Mouse (Mus musculus) right cerebral cortex, postnatal 10 days (tissue): Measurements from ENCODE around the gene Rab1b.
A peak's percentile ranks its signal among the peaks of the same experiment; 100 is the strongest.

Source experiments
- DNase-seq, 2 experiments: peaks; one replicate each; pipeline ENCODE4 v3.0.0; 2021; ENCODE audit warnings: low spot score in 2 of 2

The Rab1b gene

GRCm38 (mm10) chr19:5051031-5051430 lies 55.8 kb downstream of the Rab1b start:
- DNase-seq, result peak in 1 of 2 experiments; percentile 47

DNA sequence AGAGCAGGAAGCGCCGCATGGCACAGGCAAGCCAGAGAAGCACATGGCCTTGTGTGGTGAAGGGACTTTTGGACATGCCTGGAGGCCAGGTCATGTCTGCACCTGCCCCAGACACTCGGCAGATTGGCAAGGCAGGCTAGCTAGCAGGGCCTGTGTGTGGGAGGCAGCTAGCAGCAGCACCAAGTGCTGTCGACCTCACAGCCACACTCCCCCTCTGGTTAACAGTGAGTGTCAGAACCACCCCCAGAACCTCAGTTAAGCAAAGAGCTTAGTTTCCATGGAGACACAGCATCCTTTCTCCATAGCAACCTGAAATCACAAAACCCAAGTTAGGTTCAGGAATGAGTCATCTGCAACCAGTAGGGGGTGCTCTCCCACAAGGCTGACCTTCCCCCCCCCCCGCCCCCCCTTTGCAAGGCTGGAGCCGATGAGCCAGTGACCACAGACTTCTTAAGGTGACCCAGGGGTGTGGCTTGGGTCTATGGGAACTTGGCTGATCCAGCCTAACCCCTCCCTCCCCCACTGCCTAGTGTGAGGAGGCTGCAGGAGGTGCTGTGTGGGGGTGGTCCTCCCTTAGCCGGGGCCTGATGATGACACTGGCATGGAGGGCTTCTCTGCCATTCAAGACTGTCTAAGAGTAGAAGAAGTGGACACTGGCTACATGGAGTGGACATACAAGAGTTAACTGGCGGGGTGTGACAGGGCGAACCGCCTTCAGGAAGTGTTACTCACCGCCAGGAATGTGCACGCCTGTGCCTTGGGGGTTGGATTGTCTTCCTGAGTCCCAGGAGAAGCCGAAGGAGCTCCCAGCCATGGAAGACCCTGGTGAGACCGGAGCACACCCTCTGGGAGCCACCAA lies 56.6 kb downstream of the Rab1b start, which contains the start of gene Rin1:
Gene Rin1 (plus strand): TSS at position 435 of the 859 bp plus-strand sequence.
- DNase-seq, result peak; percentile 73 to 89

- peak in 1 of 2 experiments; percentile 36 for DNase-seq
Measured at GRCm38 (mm10) chr19:5049325-5049724, 57.5 kb downstream of the Rab1b start.
